Mouse (Mus musculus): ENCODE data around the gene Clasp2.
"Not testable (repeated sequence)": the region's sequence is repeated elsewhere in the genome, so short reads cannot be mapped to it uniquely, and the experiment has no call there.

Clasp2 gene

DNA sequence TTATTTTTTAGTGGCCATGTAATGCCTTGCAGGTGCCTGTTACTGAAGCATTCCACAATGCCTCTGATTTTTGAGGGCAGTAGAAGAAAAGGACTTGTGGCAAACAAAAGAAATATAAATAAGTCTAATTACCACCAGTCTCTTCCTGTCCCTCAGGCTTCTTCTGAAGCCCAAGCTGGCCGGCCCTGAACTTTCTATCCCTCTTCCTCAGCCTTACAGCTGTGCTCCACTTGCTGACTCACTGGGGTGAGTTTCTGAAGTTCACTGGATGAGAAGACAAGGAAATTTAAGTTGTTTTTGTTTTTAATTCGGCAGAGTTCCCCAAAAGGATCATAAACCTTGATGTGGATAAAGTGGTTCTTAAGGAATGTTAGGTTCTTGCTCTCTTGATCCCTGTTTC, 74.6 kb downstream of the Clasp2 start:
- DNase-seq (ENCODE audit: low read depth, low spot score): no peak

DNA sequence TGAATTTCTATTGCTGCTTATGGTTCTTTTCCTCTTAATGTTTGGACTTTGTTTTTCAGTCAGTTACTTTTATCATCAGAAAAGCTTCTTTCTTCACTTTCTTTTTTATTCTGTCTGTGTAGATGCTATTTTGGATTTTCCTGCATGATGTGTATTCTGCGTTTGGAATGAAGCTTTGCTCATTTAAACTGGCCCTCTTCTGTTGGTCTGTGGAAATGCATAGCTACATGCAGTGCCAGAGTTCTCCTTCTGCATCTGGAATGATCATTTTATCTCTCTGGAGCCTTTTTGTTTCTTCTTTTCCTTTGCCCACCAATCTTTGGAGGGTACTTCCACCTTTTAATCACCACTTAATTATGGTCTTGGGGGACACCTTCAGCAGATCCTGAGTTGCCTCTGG, 80.9 kb downstream of the Clasp2 start:
- no peak for DNase-seq (ENCODE audit: low read depth, low spot score)

DNA sequence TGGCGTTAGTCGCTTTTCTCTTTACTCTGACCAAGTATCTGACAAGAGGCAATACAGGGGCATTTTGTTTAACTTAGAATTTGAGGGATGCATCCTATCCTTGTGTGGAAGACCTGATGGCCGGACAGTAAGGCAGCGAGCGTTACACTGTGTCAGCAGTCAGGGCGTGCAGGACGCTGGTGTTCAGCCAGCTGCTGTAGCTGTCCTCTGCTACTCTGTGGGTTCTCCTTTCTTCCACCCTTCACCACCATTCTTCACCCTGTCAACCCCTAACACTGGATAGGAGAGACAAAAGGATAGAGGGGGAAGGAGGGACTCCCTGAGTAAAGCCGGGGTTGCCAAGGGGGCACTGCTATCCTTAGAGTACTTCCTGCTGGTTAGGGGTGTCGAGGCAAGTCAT, 87.4 kb downstream of the Clasp2 start:
- DNase-seq (ENCODE audit: low read depth, low spot score): no peak

DNA sequence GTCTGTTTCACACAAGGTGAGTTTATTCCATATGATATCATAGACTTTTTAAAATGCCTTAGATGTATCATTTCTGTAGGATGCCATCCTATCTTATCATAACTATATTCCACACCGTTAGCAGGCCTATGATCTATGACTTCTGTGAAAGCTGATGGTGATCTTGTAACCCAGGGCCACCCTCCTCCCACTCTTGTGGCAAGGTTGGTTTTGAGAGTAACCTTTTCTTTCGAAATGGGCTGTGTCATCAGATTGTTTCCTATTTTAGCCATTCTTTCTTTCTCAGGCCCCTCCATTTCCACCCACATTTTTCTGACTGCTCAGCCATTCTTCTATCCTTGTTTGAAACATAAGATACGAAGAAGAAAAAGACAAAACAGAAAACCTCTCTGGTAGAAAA, 88.9 kb downstream of the Clasp2 start:
- no peak for DNase-seq (ENCODE audit: low read depth, low spot score)

DNA sequence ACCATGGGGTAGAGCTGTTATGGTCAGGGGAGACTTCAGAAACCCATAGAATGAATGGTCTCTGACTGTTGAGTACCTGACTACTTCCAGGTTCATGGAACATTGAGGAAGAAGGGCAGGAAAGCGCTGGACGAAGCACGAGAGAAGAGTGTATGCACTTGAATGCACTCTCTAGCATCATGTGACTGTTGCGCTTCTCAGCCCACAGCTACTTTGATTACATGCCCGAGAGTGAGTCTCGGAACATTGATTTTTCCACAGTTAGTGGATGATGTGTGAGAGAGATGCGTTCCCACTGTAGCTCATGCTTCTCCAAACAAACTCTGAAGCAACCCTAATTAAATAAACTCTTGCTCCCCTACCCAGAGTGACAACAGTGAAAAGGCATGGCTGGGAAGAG, 92.2 kb downstream of the Clasp2 start:
- no peak for DNase-seq (ENCODE audit: low read depth, low spot score)

DNA sequence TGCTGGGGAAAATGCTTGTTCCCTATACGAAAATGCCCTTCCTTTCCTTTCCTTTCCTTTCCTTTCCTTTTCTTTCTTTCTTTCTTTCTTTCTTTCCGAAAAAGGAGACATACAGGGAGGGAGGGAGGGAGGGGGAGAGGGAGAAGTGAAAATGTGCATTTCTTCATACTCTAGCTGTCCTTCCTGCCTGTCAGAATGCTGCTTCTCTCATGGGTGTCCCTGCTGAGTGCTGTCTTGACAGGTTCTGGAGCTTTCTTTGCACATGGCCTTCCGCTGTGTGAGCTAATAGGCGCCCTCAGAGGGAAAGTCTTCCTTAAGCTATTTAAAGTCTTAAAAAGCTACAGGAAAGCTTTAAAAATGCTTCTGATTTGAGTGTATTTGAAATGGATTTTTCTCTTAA, 95.7 kb downstream of the Clasp2 start:
- DNase-seq (ENCODE audit: low read depth, low spot score): no peak

DNA sequence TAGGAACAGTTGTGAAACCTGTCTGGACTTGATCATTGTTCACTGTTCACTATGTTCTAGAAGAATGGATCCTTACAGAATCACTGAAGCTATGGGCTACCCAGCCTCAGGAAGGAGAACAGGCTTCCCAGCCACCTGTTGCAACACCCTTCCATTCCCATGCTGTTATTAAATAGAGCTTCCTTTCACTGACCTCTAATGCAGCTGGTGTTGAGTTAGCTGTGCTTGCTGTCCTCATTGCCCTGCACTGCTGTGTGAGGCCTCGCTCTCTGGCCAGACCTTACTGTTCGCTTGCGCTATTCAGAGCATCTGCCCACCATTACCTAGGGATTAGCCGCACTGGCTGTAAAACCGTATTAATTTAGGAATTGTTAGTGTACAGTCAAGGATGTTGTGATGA, 96.2 kb downstream of the Clasp2 start:
- no peak for DNase-seq (ENCODE audit: low read depth, low spot score)

DNA sequence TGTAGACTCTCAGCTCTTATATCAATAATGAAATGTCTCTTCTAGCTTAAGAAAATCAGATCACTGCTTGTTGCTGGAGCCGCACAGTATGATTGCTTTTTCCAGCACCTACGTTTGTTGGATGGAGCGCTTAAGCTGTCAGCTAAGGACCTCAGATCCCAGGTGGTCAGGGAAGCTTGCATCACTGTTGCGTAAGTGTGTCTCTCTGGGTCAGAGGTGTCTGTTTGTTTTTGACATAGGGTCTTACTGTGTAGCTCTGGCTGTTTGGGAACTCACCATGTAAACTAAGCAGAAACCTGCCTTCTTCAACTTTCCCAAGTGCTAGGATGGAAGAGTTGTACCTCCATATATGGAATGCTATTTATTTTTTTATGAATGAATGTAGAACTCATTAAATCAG, 102.8 kb downstream of the Clasp2 start:
- DNase-seq (ENCODE audit: low read depth, low spot score): no peak

DNA sequence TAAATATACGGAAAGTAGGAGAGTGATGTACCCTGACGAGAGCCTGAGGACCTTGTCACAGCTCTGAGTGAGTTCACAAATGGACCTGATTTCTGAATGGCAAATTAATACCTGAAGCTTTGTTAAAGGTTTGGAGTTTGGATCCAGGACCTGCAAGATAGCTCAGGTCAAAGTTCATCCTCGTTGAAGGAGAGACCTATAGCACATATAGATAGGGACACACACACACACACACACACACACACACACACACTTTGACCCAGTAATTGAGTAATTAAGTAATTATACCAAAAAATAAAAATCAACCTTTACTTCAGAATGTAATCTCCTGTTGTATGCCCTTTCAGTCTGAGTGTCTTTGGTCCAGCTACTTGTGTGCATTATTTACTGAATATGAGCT, 114.2 kb downstream of the Clasp2 start:
- no peak for DNase-seq (ENCODE audit: low read depth, low spot score)

DNA sequence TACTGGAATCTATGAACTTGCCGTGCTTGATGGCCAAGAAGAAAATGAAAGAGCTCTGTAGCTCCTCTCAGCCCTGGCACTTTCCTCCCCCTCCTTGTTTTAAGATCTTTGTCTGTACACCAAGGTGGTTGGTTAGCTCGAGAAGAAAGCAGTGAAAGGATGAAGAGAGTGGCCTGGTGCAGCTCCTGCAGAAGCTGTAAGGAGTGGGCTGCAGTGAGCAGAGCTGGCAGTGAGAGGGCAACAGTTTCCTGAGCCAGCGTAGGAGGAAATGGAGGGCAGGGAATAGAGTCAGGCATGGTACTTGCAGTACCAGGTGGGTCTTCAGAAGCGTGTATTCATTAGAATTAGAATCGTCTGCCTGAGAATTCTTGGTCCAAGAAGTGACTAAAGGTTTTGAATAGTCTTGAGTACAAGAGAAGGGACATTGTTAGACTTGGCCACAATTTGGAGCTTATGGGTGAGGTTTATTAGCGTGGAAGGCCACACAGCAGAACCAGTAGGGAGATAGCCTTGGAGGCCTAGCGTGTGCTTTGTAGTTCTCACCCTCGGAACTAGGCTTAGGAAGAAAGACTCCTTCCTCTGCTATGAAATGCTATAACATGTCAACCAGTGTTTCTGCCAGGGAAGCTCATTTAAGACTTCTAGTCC, 116.1 kb downstream of the Clasp2 start:
- no peak for DNase-seq (ENCODE audit: low read depth, low spot score)

DNA sequence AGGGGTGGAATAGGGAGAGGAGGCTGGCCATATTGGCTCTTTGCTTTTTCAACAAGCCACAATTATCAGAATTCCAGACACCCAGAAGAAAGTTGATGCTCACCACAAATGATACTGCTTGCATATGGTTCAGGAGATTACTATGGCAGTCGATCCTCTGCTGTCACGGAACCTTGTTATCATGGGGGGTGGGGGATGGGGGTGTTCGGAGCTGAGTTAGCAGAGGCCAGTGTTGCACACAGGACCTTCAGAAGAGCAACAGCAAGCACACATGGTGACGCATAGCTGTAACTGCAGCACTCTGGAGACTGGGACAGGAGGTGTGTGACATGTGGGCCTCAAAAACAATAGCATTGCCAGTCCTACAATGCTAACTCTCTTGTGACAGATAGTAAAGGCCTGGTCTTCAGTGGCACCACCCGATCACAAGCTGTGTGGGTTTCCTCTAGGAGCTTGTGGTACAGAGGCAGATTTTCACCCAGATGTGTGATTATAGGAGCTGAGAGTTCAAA, 116.7 kb downstream of the Clasp2 start:
- no peak for DNase-seq (ENCODE audit: low read depth, low spot score)

DNA sequence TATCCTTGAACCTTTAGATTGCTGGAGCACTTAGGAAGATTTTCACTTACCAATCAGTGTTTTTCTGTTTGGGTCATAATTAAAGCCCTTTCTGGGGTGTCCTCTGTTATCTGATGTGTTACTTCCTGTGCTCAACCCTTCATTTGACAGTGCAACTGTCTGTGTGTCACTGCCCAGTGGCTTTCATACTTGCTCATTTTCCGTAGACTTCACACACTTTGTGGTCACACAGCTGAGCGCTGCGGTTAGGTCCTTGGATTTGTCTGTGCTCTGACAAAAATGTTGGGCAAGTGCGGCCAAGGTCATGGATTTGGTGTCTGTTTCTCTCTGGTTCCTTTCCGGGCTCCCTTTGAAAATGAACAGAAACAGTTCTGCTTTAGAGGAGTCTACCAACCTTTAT, 118.1 kb downstream of the Clasp2 start:
- no peak for DNase-seq (ENCODE audit: low read depth, low spot score)

DNA sequence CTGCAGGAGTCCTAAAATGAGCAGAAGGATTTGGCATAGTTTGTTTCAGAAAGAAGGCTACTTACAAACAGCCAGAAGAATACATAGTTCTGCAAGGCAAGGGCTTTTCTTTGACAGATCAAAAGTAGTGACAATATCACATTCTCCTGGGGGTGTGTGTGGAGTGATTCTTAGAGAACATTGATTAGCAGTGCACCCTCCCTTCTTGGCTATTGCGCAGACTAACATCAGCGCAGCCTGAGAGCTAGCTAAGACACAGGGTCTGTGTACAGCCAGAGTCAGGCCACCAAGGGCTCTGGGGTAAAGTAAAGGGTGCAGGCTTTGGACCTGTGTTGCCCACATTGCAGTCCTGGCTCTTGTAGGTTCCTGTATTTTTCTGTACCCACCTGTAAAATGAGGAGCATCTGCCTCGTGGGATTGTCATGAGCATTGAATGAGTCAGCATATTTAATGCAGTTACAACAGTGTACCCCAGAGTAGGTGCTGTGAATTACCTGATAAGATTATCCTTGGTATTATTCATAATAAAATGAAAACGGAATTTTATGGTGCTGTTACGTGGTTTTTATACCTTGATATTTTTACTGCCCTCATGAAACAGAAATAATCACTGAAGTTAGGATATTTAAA, 122.2 kb downstream of the Clasp2 start:
- no peak for DNase-seq (ENCODE audit: low read depth, low spot score)

DNA sequence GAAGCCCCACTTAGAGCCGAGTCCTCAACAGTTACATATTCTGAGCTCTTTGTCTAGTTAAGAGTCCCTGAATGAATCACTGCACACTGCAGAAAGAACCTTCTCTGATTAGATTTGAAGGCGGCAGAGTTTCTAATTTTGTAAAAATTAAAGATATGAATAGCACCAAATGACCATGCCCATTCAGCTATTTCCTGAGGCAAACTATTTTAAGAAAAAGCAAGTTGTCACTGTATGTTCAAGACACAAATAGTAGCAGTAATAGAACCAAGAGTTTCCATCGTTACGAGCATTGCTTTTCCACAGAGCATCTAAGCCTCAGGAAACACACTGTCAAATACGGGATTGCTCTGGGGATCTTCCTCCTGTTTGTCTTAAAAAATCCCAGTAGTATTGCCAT, 126.7 kb downstream of the Clasp2 start:
- DNase-seq (ENCODE audit: low read depth, low spot score): no peak

DNA sequence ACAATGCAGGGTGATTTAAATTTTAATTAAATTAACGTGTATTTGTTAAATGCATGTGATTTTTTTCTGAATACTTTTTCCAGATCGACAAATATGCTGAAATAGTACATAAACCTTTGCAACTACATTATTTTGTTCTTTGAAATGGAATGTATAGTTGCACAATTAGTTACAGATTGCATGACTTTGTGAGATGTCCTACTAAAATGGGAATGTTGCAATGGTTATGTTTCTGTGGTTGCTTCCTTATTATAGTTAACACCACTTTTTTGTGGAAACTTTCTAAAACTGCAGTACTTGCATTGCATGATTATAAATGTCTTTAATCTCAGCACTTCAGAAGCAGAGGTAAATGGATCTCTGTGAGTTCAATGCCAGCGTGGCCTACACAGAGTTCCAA, 153.6 kb downstream of the Clasp2 start:
- DNase-seq (ENCODE audit: low read depth, low spot score): no peak

DNA sequence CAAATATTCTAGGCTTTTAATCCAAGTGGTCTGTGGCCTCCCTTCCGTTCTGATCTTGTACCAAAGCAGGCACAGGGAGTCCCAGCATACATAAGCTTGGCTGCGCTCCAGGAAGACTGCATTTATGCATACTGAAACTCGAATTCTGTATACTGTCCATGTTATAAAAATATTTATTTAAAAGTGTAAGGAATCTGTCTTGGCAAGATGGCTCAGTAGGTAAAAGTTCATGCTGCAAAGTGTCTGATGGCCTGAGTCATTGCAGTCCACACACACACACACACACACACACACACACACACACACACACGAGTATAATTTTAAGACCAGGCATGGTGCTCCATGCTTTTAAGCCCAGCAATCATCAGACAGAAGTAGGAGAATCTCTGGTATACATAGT, 161.9 kb downstream of the Clasp2 start:
- no peak for DNase-seq (ENCODE audit: low read depth, low spot score)

DNA sequence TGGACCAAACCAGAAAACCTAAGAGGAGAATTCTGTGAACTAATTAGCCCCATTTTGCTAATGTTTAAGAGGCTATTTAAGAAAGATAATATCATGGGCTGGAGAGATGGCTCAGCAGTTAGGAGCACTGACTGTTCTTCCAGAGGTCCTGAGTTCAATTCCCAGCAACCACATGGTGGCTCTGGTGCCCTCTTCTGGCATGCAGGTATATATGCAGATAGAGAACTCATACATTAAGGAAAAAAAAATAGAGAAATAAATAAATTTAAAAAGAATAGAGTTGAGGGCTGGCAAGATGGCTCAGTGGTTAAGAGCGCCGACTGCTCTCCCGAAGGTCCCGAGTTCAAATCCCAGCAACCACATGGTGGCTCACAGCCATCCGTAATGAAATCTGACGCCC, 163.0 kb downstream of the Clasp2 start:
- not testable (repeated sequence) for DNase-seq (ENCODE audit: low read depth, low spot score)

DNA sequence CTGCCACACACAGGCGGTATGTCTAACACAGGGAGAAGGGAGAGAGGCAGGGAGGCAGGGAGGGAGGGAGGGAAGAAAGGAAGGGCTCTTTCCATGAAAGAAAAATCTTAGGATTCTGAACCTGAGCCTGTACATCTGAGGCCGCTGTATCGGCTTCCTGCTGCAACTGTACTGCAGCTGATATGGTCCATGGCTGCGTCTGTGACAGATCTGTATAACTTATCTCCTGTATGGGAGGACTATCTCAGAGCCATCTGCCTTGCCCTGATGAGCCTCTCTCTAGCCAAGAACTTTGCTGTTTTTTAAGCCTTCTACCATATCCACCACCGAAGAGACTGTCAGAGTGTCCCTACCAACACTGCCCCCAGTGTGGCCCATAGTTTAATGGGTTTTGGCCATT, 174.5 kb downstream of the Clasp2 start:
- DNase-seq (ENCODE audit: low read depth, low spot score): no peak

DNA sequence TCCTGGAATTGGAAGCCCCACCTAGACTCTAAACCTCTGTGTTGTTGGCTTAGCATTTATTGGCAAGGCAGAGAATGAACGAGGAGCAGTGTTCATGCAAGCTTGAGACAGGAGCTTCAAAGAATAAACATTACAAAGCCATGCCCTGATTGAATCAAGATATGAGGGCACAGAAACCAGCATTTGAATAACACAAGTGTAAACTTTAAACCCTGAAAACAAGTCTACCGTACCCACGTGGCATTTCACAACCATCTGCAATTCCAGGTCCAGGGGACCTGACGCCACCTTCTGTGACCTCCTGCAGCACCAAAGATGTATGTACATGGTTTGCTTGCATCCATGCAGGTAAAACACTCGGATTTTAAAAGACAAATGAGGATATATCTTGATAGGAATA, 181.4 kb downstream of the Clasp2 start:
- no peak for DNase-seq (ENCODE audit: low read depth, low spot score)

DNA sequence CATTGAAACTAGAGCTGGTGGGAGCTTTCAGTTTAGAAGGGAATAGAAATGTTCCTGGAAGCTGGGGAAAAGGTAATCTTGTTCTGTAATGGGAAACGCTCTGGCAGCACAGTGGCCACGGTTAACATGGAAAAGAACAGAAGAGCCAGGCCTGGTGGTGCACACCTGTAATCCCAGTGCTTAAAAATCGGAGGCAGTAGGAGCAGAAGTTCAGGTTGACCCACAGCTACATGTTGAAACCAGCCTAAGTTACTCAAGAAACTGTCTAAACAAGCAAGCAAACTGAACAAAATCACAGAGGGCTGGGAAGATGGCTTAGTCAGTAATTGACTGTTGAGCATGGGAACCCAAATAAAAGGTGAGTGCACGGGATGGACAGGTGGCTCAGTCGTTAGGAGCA, 183.6 kb downstream of the Clasp2 start:
- DNase-seq (ENCODE audit: low read depth, low spot score): no peak

DNA sequence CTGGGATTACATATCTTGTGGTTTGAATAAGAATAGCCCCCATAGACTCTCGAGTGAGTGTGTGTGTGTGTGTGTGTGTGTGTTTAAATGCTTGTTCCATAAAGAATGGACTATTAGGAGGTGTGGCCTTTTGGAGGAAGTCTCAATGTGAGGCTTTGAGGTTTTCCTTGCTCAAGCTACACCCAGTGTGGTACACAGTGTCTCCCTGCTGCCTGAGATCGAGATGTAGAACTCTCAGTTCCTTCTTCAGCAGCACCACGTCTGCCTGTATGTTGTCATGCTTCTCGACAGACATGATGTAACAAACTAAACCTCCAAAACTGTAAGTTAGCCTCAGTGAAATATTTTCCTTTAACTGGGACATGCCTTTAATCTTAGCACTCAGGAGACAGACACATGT, 187.3 kb downstream of the Clasp2 start:
- no peak for DNase-seq (ENCODE audit: low read depth, low spot score)

DNA sequence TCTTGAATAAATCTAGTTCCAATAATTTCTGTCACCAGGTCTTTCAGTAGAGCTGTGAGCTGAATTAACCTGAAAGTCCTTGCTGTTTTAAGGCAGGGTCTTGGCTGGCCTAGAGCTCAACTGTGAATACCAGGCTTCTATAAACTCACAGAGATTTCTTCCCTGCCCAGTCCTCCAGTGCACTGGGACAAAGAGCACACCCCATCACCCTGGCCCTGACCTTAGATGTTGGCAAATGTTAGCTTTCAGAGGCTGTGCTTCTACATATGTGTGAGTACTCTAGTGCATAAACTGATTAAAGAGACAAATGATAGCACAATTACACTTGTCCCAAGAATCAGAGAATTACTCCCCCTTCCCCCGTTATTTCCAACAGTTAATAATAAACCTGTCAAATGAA, 188.4 kb downstream of the Clasp2 start:
- DNase-seq (ENCODE audit: low read depth, low spot score): no peak

DNA sequence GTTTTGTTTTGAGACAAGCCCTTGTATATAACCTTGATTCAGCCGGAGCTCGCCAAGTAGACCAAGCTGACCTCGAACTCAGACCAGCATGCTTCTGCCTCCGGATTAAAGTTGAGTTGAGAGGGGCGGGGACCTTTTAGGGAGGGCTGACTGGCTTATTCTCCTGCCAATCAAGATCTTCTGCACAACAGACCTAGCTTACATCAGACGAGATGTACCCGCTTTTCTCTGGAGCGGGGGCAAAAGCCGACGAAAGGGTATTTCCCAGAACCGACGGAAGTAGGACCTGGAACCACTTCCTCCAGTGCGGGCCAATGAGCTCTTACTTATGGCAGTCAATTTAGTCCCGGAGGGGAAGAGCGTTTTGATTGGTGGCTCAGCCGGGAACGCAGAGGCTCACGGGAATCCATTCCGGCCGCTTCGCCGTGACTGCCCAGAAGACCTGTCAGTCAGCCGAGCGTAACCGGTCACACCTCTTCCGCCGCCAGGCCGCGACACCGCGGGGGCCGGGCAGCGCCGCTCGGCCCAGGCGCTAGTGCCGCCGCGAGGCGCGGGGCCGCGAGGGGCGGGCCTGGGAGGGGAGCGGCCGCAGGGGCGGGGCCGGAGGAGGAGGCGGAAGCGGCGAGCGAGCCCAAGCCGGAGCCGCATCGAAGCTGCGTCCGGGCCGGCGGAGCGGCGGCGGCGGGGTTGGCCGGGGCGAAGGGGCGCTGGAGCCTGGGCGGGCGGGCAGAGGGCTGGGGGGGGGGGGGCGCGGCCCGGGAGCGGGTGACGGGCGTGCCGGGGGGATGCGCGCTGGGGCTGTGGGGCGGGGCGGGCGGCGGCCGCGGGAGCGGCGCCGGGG, 189.5 kb downstream of the Clasp2 start, which contains the start of gene Ubp1:
Ubp1 (plus strand) TSS at position 401 of the 841 bp plus-strand sequence.
- peak; percentile 98 for DNase-seq (ENCODE audit: low read depth, low spot score)

All from brain, embryonic 18.5 days (tissue).